Mouse (Mus musculus): Measurements from ENCODE around the gene Elp4. TPM values are rescaled to one million over a fixed set of nuclear protein-coding genes. Genes with fewer than 3 reads are reported as not detected.
A peak's percentile ranks its signal among the peaks of the same experiment; 100 is the strongest.

The Elp4 gene
- polyA plus RNA-seq, 1 experiment from 2014 or later = 32.4 TPM

DNA sequence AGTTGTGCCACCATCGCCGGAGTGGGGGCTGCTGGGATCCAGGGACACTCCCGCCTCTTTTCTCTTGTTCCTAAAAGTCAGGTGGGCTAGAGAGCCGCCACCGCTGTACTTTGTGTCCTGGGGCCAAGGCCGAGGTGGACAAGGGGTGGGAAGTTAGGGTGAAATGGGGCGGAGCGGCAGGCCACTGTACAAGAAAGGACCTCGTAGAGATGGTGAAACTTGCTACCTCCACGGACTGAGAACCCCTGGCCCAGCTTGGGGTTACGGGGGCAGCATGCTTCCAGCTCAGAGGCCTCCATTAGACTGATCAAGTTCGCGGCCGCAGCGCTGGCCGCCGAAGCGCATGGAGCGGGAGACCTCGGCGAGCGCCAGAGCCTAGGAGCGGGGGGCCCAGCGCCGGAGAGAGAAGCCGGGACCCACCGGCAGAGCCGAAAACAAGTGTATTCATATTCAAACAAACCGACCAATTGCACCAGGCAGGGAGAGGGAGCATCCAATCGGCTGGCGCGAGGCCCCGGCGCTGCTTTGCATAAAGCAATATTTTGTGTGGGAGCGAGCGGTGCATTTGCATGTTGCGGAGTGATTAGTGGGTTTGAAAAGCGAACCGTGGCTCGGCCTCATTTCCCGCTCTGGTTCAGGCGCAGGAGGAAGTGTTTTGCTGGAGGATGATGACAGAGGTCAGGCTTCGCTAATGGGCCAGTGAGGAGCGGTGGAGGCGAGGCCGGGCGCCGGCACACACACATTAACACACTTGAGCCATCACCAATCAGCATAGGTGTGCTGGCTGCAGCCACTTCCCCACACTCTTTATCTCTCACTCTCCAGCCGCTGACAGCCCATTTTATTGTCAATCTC lies 229.3 kb downstream of the Elp4 start:
- peak; percentile 81 for DNase-seq (ENCODE audit: low spot score)
- Histone ChIP-seq H3K4me1 (replicated peaks; ENCODE audit: control insufficient read depth, insufficient read depth, low read length) (peaks cover 6% of the 10 kb centered on the region; the same call in 1 of the 2 replicates), H3K27ac (ENCODE audit: low read depth) (no peak overlapping the region), H3K9me3 (ENCODE audit: control insufficient read depth, low read length) (no peaks in the 10 kb centered on the region), H3K9ac (ENCODE audit: low read length) (no peak overlapping the region), H3K27me3 (replicated peaks; ENCODE audit: control insufficient read depth, insufficient read depth, low read length) (peaks cover 100% of the 10 kb centered on the region), H3K4me3 (ENCODE audit: low read depth, low read length) (peak overlapping the region; percentile 0; the same call in 1 of the 2 replicates), H3K4me2 (ENCODE audit: low read length) (peak overlapping the region; percentile 18), H3K36me3 (ENCODE audit: control insufficient read depth, insufficient read depth, low read length) (no peaks in the 10 kb centered on the region)
- peak; percentile 56 for ATAC-seq (replicated peaks; ENCODE audit: low FRiP score, low TSS enrichment, low read depth)
- WGBS = 1% methylated on average over 49 of the region's 49 CpGs

DNA sequence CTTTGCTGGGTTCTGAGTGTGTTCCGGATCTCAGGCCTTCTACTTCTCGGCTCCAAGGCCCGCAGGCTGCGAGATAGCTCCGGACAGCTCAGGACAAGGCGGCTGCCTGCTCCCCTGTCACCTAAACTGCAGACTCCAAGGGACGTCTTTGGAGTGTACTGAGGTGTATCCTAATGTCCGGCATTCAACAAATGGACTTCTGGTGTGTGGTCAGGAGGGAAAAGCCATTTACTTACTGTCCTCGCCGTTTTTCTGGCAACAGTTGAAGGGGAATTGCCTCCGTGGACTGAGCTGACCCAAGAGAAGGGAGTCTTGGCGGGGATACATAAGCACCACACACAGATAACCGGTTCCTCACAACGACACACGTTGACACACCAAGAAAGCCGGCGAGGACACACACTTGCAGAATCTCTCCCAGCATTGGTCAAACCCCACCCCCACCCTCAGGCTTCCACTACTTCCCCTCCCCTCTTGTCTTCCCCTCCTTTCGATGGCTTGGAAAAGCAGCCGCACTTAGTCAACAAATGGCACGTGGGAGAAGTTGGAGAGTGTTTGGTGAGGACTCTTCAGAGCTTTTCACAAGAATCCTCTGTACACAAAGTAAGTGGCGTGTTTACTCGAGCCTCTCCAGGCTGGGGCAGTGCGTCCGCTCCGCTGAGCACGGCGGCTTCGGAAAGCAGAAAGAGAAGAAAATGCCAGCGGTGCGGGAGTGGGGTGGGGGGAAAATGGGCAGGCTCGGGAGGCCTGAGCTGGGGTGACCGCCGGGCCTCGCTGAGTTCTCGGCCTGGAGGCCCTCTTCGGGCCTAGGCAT lies 230.1 kb downstream of the Elp4 start:
- ATAC-seq (replicated peaks; ENCODE audit: low FRiP score, low TSS enrichment, low read depth) (no peak), DNase-seq (ENCODE audit: low spot score) (peak; percentile 63)
- peaks cover 100% of the 10 kb centered on the region for H3K27me3 ChIP-seq (replicated peaks; ENCODE audit: control insufficient read depth, insufficient read depth, low read length)
- H3K4me3 ChIP-seq (ENCODE audit: low read depth, low read length) = no peak overlapping the region
- no peak overlapping the region for H3K9ac ChIP-seq (ENCODE audit: low read length)
- H3K9me3 ChIP-seq (ENCODE audit: control insufficient read depth, low read length) = no peaks in the 10 kb centered on the region
- peaks cover 6% of the 10 kb centered on the region; the same call in 1 of the 2 replicates for H3K4me1 ChIP-seq (replicated peaks; ENCODE audit: control insufficient read depth, insufficient read depth, low read length)
- H3K27ac ChIP-seq (ENCODE audit: low read depth) = no peak overlapping the region
- H3K4me2 ChIP-seq (ENCODE audit: low read length) = 0 out of 2 replicates have a peak overlapping the region, but pooled peaks have one; percentile 18
- H3K36me3 ChIP-seq (ENCODE audit: control insufficient read depth, insufficient read depth, low read length) = no peaks in the 10 kb centered on the region
- WGBS = 2% methylated on average over 36 of the region's 36 CpGs

DNA sequence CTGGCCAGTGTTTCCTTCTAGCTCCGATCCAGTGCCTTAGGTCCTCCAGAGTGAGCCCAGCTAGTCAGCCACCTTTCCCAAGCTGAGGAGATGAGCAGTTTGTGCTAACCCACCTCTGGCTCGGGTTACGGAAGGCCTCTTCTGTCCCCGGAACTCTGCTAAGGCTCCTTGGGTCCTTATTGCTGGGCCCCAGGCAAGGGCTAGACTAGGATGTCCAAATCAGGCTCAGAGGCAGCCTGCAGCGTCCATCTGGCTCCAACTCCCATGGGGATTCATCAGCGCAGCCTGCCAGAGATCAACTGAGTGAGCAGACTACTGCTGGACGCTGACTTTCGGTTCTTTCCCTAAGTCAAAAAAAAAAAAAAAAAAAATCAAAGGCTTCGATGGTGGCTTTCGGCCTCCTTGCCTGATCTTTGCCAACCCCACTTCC lies 230.7 kb downstream of the Elp4 start:
- DNase-seq (ENCODE audit: low spot score) (peak; percentile 70), ATAC-seq (replicated peaks; ENCODE audit: low FRiP score, low TSS enrichment, low read depth) (no peak)
- Histone ChIP-seq H3K27me3 (replicated peaks; ENCODE audit: control insufficient read depth, insufficient read depth, low read length) (peaks cover 100% of the 10 kb centered on the region), H3K4me1 (replicated peaks; ENCODE audit: control insufficient read depth, insufficient read depth, low read length) (peaks cover 6% of the 10 kb centered on the region; the same call in 1 of the 2 replicates), H3K9ac (ENCODE audit: low read length) (no peak overlapping the region), H3K4me2 (ENCODE audit: low read length) (no peak overlapping the region), H3K27ac (ENCODE audit: low read depth) (no peak overlapping the region), H3K4me3 (ENCODE audit: low read depth, low read length) (no peak overlapping the region), H3K36me3 (ENCODE audit: control insufficient read depth, insufficient read depth, low read length) (no peaks in the 10 kb centered on the region), H3K9me3 (ENCODE audit: control insufficient read depth, low read length) (no peaks in the 10 kb centered on the region)
- 1% methylated on average over 10 of the region's 10 CpGs for WGBS

DNA sequence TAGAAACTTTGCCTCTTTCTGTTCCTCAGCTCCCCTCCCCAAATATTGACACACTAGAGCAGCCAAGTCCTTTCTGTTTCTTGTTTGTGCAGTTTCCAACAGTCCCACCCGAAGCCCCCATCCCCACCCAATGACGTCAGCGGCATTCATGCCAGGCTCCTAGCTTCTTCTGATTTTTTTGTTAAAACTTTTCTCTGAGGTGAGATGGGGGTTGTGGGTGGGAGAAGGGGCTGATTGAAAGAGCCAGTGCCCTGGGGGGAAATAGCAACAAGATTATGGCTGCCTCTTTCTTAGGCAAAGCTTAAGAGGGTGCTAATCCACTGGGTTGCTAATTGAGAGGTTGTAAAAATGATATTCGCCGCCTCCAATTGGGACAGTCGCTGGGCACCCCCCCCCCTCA lies 231.3 kb downstream of the Elp4 start:
- ATAC-seq (replicated peaks; ENCODE audit: low FRiP score, low TSS enrichment, low read depth) = no peak
- Histone ChIP-seq H3K27ac (ENCODE audit: low read depth) (no peak overlapping the region), H3K4me1 (replicated peaks; ENCODE audit: control insufficient read depth, insufficient read depth, low read length) (peaks cover 6% of the 10 kb centered on the region; the same call in 1 of the 2 replicates), H3K4me3 (ENCODE audit: low read depth, low read length) (no peak overlapping the region), H3K36me3 (ENCODE audit: control insufficient read depth, insufficient read depth, low read length) (no peaks in the 10 kb centered on the region), H3K27me3 (replicated peaks; ENCODE audit: control insufficient read depth, insufficient read depth, low read length) (peaks cover 100% of the 10 kb centered on the region), H3K4me2 (ENCODE audit: low read length) (no peak overlapping the region), H3K9ac (ENCODE audit: low read length) (no peak overlapping the region), H3K9me3 (ENCODE audit: control insufficient read depth, low read length) (no peaks in the 10 kb centered on the region)
- WGBS = 3% methylated on average over 6 of the region's 6 CpGs
- no peak for DNase-seq (ENCODE audit: low spot score)

DNA sequence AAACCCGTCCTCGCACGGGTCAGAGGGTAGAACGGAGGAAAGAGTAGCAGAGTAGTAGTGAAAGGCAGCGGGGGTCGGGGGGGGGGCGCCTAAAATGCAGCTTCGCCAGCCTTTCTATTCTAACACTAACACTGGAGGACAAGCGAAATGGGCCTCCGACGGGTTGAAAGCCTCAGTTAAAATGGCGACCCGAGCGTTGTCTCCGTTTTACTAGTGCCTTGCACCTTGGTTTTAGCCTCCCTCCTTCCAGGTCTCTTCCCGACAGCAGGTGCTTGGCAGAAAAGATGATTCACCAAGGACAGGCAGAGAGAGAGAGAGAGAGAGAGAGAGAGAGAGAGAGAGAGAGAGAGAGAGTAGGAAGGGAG lies 231.8 kb downstream of the Elp4 start:
- H3K27ac ChIP-seq (ENCODE audit: low read depth) = no peak overlapping the region
- H3K9me3 ChIP-seq (ENCODE audit: control insufficient read depth, low read length) = no peaks in the 10 kb centered on the region
- H3K4me1 ChIP-seq (replicated peaks; ENCODE audit: control insufficient read depth, insufficient read depth, low read length) = peaks cover 6% of the 10 kb centered on the region; the same call in 1 of the 2 replicates
- DNase-seq (ENCODE audit: low spot score) = no peak
- 1% methylated on average over 15 of the region's 16 CpGs for WGBS
- H3K4me2 ChIP-seq (ENCODE audit: low read length) = no peak overlapping the region
- ATAC-seq (replicated peaks; ENCODE audit: low FRiP score, low TSS enrichment, low read depth) = no peak
- H3K27me3 ChIP-seq (replicated peaks; ENCODE audit: control insufficient read depth, insufficient read depth, low read length) = peaks cover 100% of the 10 kb centered on the region
- no peak overlapping the region for H3K4me3 ChIP-seq (ENCODE audit: low read depth, low read length)
- H3K36me3 ChIP-seq (ENCODE audit: control insufficient read depth, insufficient read depth, low read length) = no peaks in the 10 kb centered on the region
- no peak overlapping the region for H3K9ac ChIP-seq (ENCODE audit: low read length)

DNA sequence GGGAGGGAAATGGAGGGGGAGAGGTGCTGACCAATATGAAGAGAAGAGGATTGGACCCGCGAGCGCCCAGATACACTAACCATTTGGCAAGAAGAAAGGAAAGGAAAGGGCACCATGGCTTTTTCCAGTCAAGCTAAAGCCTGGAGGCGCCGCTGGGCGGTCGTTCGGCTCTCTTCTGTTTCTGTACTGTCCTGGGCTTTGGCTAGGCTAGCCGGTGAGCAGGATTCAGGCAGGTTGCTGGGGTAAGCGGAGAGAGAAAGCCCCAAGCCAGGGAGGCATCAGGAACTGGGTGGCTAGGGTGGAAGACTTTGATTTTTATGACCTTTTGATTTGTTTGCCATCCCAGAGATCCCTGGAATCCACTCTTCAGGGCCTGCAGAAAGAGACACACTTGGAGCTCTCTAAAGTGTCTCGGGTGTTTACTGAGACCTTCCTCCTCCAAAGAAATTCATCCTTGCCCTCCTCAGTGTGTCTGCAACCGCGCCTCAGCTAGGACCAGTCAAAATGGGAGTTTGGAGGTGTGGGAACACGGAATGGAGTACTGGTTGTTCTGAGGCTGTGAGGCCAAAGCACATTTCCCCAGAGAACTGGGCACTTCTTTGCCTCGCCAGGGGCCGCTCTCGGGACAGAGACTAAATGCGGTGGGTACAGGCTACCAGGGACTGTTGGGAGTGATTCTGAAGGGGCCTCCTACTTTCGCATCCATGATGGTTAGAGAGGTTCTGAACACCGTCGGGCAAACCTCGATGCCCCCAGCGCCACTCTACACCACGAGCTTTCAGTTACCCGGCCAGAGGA lies 232.4 kb downstream of the Elp4 start:
- H3K27me3 ChIP-seq (replicated peaks; ENCODE audit: control insufficient read depth, insufficient read depth, low read length) = peaks cover 100% of the 10 kb centered on the region
- H3K9ac ChIP-seq (ENCODE audit: low read length) = no peak overlapping the region
- no peak overlapping the region for H3K27ac ChIP-seq (ENCODE audit: low read depth)
- peak; percentile 66 for DNase-seq (ENCODE audit: low spot score)
- WGBS = under 1% methylated on average over 25 of the region's 25 CpGs
- H3K36me3 ChIP-seq (ENCODE audit: control insufficient read depth, insufficient read depth, low read length) = no peaks in the 10 kb centered on the region
- H3K4me3 ChIP-seq (ENCODE audit: low read depth, low read length) = no peak overlapping the region
- H3K4me1 ChIP-seq (replicated peaks; ENCODE audit: control insufficient read depth, insufficient read depth, low read length) = peaks cover 6% of the 10 kb centered on the region; the same call in 1 of the 2 replicates
- H3K4me2 ChIP-seq (ENCODE audit: low read length) = no peak overlapping the region
- no peak for ATAC-seq (replicated peaks; ENCODE audit: low FRiP score, low TSS enrichment, low read depth)
- H3K9me3 ChIP-seq (ENCODE audit: control insufficient read depth, low read length) = no peaks in the 10 kb centered on the region

DNA sequence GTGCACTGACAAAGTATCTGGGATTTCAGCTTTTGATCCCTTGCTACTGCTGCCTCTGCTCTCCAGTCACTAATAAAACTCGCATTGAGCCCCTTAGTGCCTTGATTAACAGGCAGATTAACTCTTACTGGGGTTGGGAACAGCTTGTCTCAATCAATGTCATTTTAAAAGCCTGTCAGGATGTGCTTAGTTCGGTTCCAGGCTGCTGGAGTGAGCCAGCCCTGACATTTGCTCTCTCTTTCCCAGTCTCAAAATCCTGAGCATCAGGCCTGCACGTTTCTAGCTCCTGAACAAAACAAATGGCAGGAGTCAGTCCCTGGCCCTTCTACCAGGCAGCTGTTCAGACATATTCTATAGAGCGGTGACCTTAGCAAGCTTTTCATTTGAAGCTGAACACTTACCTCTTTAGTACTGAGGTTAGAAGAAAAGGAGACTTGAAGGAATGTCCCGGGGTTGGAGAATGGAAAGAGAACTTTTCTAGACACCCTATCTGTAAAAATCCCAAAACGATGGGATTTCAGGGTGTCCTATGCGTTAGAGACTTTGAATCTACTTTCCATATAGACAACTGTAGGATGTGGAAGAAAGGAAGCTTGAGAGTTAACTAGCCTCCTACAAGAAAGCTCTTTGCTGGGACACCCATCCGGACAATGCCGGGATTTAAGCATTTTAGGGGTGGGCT lies 233.1 kb downstream of the Elp4 start:
- H3K9ac ChIP-seq (ENCODE audit: low read length) = no peak overlapping the region
- peaks cover 5% of the 10 kb centered on the region; the same call in 1 of the 2 replicates for H3K4me1 ChIP-seq (replicated peaks; ENCODE audit: control insufficient read depth, insufficient read depth, low read length)
- no peak for ATAC-seq (replicated peaks; ENCODE audit: low FRiP score, low TSS enrichment, low read depth)
- H3K4me3 ChIP-seq (ENCODE audit: low read depth, low read length) = no peak overlapping the region
- H3K36me3 ChIP-seq (ENCODE audit: control insufficient read depth, insufficient read depth, low read length) = no peaks in the 10 kb centered on the region
- 2% methylated on average over 9 of the region's 9 CpGs for WGBS
- H3K4me2 ChIP-seq (ENCODE audit: low read length) = no peak overlapping the region
- H3K27ac ChIP-seq (ENCODE audit: low read depth) = no peak overlapping the region
- peaks cover 100% of the 10 kb centered on the region for H3K27me3 ChIP-seq (replicated peaks; ENCODE audit: control insufficient read depth, insufficient read depth, low read length)
- DNase-seq (ENCODE audit: low spot score) = no peak
- H3K9me3 ChIP-seq (ENCODE audit: control insufficient read depth, low read length) = no peaks in the 10 kb centered on the region

DNA sequence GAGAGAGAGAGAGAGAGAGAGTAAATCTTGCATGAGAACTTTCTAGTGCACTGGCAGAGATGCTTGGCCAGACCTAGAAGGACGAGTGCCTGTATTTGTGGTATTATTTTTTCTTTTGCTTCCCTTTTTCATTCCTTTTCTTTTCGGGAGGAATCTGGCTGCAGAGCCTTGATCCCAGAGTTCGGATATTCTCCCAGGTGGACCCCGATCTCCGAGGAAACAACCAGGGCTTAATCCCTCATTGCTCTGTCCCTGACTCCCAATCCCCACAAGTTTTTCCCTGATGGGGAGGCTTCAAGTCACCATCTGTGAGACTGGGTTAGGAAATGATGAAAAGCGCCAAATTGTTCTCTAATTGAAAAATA lies 233.7 kb downstream of the Elp4 start:
- Histone ChIP-seq H3K9ac (ENCODE audit: low read length) (no peak overlapping the region), H3K9me3 (ENCODE audit: control insufficient read depth, low read length) (no peaks in the 10 kb centered on the region), H3K4me1 (replicated peaks; ENCODE audit: control insufficient read depth, insufficient read depth, low read length) (no peaks in the 10 kb centered on the region), H3K36me3 (ENCODE audit: control insufficient read depth, insufficient read depth, low read length) (no peaks in the 10 kb centered on the region), H3K4me2 (ENCODE audit: low read length) (no peak overlapping the region), H3K27me3 (replicated peaks; ENCODE audit: control insufficient read depth, insufficient read depth, low read length) (peaks cover 100% of the 10 kb centered on the region), H3K27ac (ENCODE audit: low read depth) (no peak overlapping the region), H3K4me3 (ENCODE audit: low read depth, low read length) (no peak overlapping the region)
- DNase-seq (ENCODE audit: low spot score) (no peak), ATAC-seq (replicated peaks; ENCODE audit: low FRiP score, low TSS enrichment, low read depth) (no peak)
- 4% methylated on average over 6 of the region's 6 CpGs for WGBS
